Mouse (Mus musculus) ovary, adult 18-20 months (tissue): Measurements from ENCODE around the gene D430042O09Rik.

Source experiments
- DNase-seq: peaks from one replicate; pipeline ENCODE4 v3.0.0; 2022; ENCODE audit warnings: low spot score, mixed read lengths

D430042O09Rik gene

DNA sequence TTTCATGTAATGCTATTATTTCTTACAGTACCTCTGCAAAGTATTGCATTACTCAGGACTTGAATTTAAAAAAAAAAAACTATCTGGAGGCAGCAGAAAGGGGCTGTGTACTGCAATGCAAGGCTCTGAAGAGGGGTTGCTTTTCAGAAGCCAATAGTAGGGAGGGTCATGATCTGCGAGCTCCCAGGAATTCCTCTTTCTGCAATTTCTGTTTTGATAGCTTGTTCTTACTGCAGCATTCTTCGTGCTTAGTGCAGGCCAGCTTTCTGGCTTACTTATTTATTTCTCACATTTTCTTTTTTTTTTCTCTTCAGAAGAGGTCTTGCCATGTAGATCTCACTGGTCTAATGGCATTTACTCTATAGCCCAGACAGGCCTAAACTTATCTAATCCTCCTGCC is 32.8 kb downstream of the D430042O09Rik start:
- DNase-seq, result no peak

DNA sequence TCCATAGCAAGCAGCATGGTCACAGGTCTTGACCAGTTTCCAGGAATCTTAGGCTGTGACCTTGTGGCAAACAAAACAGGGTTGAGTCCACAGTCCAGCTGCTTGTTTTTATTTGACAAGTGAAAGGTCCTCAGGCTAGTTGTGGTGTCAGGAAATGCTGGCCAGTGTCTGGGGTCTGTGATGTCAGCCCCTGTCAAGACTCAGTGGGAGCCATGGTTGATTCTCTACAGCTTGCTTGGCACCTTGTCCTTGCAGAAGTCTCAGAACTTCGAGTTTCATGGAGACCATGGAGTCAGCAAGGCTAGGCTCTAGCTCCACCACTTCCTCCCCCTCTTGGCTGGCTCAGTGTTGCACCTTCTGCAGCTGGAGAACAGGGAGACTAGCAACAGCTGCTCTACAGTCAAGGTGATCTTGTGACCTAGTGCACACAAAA is 33.6 kb downstream of the D430042O09Rik start:
- peak; percentile 58 for DNase-seq

DNA sequence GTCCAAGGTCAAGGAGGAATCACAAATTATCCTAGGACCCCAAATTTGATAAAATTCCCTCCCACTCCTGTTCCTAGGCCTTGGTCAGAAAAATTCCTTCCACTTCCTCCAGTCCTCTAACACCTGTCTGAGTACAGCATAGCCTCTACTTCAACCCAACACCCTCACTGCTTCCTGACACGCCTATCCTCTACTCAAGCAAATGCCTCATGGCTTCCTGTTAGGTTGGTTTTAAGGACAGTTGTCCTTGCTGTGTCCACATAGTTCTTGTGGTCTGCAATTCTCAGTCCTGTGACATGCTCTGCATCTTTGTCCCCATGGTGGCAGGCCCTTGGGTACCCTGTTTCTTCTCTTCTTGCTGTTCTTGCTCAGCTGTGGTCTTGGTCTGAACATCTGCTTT is 37.1 kb downstream of the D430042O09Rik start:
- DNase-seq, result no peak

DNA sequence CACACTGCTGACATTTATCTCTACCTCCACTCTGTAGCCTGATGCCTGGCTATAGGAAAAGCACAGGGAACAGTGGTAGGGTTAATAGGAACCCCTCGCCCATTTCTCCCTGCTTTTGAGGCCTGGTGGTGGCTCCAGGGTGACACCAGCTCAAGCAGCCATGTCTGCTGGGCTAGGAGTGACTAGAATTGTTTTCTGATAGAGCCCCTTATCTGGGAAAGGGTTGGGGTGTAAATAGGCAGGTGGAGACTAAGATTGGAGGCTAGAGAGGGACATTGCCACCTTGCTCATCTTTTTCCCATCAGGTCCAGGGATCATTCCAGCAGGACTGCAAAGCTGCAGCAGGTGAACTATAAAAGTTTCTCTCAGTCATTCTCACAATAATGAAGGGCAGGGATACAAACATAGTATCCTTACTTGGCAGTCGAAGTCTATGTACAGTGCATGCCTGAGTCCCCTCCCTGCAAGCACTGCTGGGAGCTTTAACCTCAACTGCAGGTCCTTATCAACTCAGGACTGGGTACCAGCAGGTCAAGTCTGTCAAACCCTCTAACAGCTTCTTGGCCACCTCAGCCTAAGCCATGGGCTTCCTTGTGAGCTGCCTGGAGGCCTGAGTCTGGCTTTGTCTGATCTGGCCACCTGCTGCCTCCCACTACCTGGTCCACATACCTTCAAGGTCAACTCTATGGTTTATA is 39.1 kb downstream of the D430042O09Rik start:
- DNase-seq, result no peak

DNA sequence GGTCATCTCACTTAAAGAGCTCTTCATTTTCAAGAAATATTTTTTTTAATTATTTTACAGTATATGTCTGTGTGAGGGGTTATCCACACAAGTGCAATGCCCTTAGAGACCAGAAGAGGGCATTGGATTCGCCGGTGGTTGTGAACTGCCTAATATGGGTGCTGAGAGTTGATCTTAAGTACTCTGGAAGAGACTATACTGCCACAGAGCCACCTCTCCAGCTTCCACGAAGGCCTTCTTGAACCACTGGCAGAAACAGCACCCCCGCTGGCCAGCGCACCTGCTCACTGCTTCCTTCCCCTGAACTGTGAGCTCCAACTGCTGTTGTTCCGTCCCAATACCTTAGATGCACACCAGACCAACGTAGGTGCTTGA is 39.6 kb downstream of the D430042O09Rik start:
- no peak for DNase-seq

DNA sequence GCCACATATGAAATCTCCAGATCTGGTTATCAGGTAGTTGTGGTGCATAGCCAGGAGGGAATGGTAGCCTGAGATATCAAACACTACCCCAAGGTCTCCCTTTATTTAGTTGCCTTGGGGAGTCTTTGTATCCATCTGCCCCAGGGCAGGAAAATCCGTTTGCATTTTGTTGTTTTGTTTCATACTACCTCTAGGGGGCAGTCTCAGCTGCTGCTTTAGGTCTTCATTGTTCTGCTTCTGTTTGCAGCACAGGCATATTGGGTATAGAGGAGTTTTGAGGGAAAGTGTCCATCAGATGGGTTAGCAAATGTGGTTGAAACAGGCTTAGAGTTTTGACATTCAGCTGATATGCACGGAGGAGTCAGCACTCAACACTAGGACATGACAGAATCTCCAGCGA is 40.5 kb downstream of the D430042O09Rik start:
- no peak for DNase-seq

DNA sequence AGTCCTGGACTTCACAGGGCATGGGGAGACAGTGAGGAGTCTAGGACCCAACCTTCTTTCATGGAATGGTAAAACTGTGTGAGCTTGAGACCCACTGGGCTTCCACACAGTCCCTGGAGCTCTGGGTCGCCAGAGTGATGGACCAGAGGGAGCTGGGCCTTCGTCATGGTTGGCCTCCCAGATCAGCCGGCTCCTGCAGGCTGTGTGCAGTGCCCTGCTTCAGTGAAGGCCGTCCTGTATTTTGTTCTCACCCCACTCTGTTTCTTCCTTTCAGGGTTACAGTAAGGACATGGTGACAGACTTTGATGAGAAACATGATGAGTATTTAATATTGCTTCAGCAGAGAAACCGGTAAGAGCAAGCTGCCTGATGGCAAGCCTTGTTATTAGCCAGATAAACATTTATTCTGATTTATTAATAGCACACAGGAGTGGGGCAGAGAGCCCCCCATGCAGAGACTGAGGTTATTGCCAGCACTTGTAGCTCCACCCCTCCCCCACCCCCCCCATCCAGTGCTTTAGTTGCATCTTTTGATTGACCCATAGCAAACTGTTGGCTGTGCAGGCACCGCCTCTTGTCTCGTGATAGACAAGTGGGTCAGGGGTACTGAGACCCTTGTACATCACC is 45.1 kb downstream of the D430042O09Rik start:
- no peak for DNase-seq

DNA sequence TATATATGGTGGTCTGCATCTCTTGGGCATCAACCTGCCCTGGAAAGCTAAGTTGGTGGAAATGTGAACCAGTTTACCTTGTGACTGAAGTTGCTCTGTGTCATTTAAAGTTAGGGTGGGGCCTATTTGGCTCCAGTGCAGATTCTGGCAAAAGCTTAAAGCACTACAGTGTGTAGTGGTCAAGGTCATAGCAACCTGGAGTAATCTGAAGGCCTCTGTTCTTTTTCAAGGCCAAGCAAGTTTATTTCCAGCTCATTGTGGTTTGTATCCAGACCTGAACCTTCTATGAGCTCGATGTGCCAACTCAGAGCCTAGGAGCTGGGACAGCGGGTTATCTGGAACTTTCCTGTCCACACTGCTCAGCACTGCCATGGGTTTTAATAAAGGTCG is 45.6 kb downstream of the D430042O09Rik start:
- DNase-seq, result peak; percentile 50

DNA sequence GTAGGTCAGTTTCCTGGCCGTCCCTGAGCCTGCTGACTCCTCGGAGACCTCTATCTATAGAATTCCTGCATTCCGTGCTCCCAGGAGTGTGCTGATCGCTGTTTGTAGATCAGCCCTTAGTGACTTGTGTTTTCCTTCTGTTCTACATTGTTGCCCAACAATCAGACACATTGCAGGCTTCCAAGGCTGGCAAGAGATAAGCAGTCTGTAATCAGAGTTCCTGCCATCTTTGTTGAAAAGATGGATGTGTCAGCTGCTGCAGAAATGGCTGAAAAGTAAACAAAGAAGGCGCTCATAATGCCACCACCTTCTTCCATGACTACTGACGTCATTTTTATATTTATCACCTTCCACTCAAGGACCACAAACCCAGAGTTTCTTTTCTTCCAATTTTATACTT is 49.1 kb downstream of the D430042O09Rik start:
- no peak for DNase-seq

DNA sequence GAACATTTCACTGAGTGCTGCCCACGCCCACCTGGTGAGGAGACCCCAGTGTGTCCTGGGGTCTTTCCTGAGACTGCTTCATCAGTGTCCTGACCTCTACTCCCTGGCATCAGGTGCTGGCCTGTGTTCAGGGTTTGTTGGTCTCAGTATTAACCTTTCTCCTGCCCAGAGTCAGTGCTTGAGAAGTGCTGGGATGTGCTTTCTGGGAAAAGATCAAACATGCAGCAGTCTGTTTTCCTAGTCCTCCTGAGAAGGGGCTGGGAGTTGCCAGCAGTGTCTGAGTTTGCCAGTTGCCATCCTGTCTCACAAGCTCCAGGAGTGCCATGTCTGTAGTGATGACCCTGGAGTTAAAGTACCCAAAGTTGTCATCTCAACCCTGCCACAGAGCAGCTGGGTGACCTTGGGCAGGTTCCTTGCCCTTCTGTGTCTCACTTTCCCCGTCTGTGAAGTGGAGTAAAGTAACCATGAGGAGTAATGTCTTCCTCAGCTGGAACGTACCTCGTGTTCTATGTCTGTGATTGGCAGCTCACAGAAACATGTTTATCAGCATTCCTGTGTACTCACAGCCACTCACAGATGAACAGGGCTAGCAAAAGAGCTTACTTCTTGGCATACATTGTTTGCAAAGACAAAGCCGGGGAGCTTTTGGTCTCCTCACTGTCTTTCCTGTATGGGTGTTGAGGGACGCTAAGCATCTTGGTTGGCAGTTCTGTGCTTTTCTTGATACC is 50.4 kb downstream of the D430042O09Rik start:
- DNase-seq, result no peak

DNA sequence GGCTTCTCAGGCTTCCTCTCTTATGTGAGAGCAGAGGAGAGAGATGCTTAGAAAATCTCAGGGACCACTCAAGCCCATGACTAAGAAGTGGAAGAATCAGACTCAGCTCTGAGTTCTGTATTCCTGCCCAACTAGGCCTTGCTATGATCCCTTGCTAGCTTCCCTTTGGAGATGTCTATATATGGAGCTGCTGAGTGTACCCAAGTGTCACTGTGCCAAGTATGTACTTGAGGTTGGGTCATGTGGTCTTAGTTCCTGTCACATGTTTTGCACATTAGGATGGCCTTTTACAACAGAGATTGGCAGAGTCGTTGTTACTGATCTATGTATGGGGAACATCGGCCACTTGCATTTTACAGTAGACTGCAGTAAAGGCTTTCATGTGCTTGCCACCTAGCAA is 54.6 kb downstream of the D430042O09Rik start:
- DNase-seq, result no peak

DNA sequence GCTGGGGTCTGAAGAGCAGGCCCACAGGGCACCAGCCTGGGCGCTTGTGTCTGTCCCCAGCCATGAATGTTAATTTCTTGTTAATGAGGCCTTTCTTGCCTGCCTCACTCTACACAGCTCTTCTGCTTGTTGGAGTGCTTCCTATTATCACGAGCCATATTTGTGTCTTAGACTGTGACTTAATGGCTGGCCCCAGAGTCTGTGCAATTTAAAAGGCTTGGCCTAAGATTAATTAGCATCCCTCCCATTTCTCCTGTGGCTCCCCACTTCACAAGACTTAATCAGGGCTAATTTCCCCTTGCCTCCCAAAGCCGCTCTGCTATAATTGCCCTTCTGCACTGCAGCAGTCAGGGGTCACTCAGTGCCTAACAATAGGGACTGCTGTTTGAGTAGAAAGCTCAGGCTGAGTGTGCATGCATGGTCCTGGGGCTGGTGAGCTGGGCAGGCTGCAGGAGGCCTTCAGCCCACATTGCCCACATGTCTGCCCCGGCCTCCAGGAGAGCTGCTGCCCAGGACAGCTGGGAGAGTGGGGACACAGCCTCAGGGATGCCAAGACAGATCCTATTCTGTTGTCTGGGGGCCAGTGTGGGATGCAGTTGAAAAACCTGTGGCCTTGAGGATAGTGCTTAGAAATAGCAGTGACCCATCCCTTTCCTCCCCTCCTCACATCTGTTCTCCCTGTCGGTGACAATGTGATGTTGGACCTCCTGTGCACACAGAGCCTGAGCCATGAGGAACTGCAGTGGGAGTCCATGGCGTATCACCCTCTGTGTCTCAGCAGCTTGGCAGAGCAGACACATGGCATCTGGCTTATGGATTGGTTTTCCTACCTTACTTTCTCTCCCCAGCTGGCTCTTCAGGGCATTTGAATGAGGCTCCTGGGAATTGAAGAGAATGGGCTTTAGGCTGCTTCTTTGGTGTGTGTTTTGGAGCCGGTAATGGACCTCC is 55.5 kb downstream of the D430042O09Rik start:
- no peak for DNase-seq

DNA sequence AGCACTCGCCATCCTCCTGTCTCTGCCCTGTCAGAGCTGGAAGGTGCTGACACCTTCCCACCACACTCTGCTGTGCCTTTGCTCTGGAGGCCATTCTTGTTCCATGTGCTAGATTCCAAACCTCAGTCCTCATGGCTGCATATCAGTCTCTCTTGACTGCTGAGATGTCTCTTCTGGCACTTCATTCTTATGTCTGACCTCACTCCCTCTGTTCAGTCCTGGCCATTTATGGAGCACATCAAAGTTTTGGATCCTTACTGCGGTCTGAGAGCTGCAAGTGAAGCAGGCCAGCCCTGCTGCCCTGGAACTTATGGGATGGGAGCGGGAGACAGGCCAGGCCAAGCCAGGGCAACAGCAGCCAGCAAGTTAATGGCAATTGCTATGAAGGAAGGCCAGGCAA is 56.7 kb downstream of the D430042O09Rik start:
- no peak for DNase-seq

DNA sequence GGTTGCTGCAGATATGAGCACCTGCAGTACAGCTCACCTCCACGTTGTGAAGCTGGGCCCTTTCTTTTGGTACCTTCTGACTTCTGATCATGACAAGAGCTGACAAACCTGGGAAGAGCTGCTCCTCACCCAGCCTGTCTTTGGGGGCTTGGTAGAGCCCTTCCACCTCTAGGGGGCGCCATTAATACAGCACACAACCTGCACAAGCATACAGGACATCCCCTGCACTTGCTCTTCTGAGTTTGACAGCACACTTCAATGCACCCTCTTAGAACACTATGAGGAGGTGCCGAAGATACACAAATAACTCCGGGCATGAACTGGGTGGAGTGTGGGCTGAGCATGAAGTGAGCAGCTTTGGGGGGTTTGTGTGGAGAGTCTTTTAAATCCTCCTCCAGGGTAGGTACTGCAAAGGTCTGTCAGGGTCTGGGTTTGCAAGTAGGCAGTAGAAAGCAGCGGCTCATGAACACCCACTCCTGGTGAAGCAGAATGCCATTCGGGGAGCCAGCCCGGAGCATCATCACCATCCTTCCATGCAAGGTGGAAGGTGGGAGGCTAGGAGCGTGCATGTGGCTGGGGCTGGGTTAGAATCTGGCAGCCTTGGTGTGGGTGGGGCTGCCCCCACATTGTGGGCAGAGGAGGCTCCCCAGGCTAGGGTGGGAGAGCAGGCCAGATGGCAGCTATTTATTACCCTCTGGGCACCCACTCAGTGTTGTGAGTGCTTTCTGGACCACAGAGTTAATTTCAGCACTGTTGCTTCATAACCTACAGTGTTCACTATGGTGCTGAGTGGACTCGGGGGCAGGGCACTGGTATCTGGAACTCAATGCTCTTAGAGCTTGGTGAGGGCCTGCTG is 59.5 kb downstream of the D430042O09Rik start:
- no peak for DNase-seq

DNA sequence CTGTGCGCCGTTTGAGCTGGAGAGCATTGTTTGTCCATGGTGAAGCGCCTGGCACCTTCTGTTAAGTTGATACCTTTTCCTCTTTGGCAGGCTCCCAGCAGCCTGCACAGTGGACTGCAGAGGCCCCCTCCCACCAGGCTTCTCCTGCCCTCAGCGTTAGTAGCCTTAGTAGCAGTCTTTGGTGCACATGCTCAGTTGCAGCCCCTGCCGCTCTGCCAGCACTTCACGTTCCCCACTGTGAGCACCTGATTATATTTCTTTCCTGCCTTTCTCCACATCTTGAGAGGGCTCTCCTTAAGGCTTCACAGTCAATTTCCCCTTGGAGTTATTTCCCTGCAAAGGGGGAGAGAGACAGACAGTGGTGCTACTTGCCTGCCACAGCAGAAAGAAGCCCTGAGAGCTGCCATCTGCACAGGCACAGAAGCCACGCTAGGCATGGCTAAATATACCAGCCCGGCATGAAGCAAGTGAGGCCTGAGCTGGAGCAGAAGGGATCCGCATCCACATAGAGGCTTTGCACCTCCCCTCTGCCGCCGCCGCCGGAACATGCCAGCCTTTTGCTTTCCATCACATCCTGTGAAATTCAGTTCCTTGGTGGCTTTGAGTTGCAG is 65.4 kb downstream of the D430042O09Rik start:
- DNase-seq, result no peak

DNA sequence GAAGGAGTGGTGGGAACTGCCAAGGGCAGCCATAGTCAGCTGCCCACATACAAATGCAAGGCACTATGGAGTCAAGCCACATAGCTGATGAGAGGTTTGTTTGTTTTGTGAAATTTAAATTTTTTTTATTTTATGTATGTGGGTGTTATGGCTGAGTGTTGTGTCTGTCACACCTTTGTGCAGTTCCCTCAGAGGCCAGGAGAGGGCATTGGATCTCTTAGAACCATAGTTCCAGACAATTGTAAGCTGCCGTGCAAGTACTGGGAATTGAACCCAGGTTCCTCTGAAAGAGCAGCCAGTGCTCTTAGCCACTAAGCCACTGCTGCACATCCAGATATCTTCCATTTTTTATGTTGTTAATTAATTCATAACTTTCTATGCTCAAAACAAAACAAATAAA is 75.5 kb downstream of the D430042O09Rik start:
- DNase-seq, result no peak

DNA sequence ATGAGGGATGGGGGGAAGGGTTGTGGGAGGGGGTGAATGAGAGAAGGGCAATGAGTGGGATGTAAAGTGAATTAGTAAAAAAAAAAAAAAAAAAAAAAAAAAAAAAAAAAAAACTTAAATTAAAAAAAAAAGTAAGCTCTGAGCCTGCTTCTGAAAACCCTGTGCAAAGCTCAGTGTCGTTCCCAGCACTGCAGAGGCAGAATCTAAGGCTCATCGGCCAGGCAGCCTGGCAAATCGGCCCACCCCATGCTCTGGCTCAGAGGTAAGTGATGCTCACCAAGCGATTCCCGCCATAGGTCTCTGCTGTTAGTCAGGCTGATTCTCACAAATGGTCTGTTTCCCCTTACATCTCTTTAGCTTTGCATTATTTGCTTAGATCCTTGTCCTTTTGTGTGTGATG is 78.4 kb downstream of the D430042O09Rik start:
- no peak for DNase-seq

DNA sequence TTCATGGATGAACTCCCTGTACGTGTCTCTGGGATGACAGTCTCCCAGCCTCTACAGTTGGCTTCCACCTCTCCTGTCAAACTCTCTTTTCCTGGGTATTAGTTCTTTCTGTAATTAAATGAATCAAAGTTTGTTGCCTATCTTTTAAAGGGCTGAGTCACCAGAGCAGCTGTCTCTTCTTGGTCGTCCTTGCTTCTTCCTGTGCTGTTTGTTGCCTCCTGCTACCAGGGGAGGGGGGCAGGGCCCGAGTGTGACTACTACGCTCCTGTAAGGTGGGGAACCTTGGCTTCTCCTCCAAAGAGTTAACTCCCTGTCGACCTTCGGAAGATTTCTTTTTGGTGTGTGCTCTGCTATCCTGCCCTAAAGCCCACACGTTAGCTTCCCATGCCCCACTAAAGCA is 79.4 kb downstream of the D430042O09Rik start:
- DNase-seq, result peak; percentile 16

DNA sequence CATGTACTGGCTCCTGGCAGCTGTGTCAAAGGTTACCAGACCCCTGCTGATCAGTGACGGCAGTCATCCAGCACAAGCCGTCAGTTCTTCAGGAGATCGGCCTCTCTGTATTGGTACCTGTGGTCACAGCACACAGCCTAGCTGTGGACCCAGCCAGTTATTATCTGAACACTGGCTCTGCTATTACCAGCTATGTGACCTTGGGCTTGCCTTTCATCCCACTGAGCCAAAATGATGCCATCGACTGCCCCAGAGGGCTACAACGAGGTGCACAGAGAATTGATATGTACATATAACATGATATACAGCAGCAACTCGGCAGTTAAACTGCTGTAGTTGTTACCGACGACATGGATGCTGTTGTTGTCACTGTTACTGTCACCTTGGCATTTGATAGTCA is 82.4 kb downstream of the D430042O09Rik start:
- no peak for DNase-seq

DNA sequence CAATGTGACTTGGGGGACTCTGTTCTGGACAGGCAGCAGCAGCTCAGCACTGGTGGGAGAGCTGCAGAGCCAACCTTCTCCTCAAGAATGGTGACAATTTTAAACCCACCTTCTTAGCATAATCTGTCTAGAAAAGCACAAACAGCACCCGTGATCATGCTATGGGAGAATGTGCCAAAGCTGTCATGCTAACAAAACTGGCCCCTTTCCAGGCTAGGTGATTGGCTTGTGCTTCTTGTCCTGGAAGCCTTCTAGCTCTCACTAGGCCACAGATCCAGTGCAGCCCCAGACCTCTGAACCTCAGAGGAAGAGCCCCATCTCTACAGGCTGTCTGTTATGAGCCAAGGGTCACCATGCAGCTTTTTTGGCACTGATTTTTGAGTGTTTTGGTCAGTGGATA is 98.9 kb downstream of the D430042O09Rik start:
- DNase-seq, result no peak

DNA sequence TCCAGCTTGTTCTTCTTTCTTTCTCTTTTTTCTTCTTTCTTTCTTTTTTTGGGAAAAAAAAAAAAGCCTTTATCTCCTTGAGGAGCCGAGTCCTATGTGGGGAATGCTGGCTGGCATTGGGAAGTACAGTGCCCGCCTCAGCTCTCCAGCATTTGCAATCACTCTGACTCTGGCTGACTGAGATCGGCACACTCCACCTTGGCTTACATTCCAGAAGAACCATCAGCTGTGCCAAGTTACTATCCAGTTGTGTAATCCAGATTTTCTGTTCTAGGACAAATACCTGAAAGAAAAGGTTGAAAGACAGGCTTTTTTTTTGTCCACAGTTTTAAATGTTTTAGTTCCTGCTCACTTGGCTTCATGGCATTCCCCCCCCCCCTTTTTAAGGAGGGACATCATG is 100.5 kb downstream of the D430042O09Rik start:
- DNase-seq, result no peak
